Mouse (Mus musculus): ENCODE measurements around the gene Gm3667.
"Not testable (repeated sequence)": the region's sequence is repeated elsewhere in the genome, so short reads cannot be mapped to it uniquely, and the experiment has no call there.

The Gm3667 gene

GRCm38 (mm10) chr14:6889521-6890012 is at the start of gene Gm3667:
TSS of gene Gm3667 (minus strand) at chr14:6889962.
- DNase-seq (ENCODE audit: extremely low read depth, insufficient read length, low spot score) = not testable (repeated sequence)

GRCm38 (mm10) chr14:6899881-6900280 is 10.1 kb upstream of the Gm3667 start:
- DNase-seq (ENCODE audit: extremely low read depth, insufficient read length, low spot score) = not testable (repeated sequence)

- not testable (repeated sequence) for DNase-seq (ENCODE audit: extremely low read depth, insufficient read length, low spot score)
Observed at GRCm38 (mm10) chr14:6888811-6889210, 951 bp downstream of the Gm3667 start.

- not testable (repeated sequence) for DNase-seq (ENCODE audit: extremely low read depth, insufficient read length, low spot score)
Observed at GRCm38 (mm10) chr14:6840211-6840610, 49.6 kb downstream of the Gm3667 start, which contains the start of gene Gm3642. TSS of gene Gm3642 (minus strand) at chr14:6840311.

- not testable (repeated sequence) for DNase-seq (ENCODE audit: extremely low read depth, insufficient read length, low spot score)
Observed at GRCm38 (mm10) chr14:6823297-6823696, 66.5 kb downstream of the Gm3667 start.
